Mouse (Mus musculus): Measurements from ENCODE around the gene Plcg1. TPM values are rescaled to one million over a fixed set of nuclear protein-coding genes. Genes with fewer than 3 reads are reported as not detected.

Gene Plcg1
- total RNA-seq (2015; ENCODE audit: low replicate concordance): 0.38 and 1.3 TPM in 2 replicates
- total RNA-seq (2017; ENCODE audit: low replicate concordance): 2.8 and 6.1 TPM in 2 replicates

DNA sequence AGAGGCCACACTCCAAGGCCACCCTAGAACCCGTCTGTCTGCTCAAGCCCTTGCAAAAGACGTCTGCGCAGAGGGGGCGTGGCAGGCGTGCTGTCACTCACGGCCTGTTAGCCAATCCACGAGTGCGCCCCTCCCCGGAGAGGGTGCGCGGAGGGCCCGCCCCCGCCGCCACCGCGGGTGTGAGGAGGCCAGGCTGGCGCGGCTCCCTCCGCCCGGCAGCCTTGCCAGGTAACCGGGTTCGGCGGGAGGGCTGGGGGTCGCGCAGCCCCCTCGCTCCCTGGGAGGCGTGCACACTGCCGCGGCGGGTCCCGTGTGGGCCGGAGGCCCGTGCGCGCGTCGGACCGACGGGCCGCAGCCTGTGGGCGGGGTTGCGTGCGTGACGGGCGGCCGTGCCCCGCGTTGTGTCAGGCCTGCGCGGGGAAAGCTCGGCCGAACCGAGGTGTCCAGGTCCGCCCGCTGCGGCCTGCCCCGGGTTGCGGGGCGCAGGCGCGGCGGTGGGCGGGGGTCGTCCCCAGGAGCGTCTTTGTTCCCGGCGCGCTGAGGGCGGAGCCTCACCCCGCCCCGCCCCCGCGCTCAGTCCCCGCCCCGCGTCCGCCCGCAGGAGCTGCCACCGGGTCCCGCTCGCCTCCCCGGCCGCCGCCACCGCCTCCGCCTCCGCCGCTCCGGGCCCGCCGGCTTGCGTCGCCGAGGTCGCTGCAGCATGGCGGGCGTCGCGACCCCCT, at the start of gene Plcg1:
Gene Plcg1 (plus strand): TSS at position 184 of the 722 bp plus-strand sequence.
- peak; percentile 80 for ATAC-seq (replicated peaks; ENCODE audit: low FRiP score, poor library complexity, severe bottlenecking)

DNA sequence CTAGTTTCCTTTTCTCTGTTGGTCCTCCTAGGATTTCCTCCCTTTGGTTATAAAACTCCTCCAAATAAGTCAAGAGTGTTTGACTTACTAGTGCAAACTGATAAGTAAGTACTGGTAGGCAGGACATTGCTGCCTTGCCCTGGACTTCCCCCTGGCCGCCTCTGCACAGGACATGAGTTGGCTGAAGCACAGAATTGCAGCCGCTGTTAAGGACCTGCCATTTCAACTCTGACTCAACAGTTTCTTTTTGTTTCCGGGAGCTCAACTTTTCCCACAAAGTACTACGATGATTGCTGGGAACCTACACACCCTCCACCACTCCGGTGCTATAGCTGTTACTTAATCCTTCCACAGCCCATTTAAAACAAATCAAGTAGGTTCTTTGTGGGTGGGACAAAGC, 30.8 kb upstream of the Plcg1 start:
- no peak for ATAC-seq (replicated peaks; ENCODE audit: low FRiP score, poor library complexity, severe bottlenecking)

DNA sequence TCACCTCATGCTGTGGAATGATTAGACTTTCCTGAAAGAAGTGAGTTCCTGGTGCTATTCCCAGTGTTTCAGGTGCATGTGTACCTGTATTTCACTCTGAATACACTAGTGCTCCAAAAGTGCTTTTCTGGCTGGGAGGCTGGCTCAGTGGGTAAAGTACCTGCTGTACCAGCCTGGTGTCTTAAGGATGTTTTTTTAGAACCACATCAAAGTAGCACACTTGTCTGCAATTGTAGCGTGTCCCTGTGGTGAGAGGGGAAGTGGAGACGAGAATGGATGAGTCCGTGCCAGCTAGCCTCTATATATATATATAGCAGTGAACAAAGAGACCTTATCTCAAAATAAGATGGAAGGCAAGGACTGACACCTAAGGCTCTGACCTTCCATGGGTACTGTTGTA, 29.5 kb upstream of the Plcg1 start:
- ATAC-seq (replicated peaks; ENCODE audit: low FRiP score, poor library complexity, severe bottlenecking): no peak

DNA sequence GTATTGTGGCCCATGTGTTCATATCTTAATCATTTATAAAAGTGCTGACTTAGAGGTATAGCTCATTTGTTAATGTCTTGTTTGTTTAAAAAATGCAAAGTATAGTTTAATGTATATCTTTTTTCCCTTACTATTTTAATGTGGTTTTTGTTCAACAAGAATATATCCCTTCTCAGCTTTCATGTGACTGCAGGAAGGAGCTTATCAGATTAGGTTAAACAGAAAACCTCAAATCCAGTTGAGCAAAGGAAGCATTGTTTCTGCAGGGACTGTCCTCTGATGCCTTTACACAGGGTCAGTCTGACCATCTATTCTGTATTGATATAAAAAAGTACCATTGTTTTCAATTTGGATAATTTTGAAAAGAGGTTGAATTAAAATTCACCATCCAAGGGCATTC, 28.3 kb upstream of the Plcg1 start:
- no peak for ATAC-seq (replicated peaks; ENCODE audit: low FRiP score, poor library complexity, severe bottlenecking)

DNA sequence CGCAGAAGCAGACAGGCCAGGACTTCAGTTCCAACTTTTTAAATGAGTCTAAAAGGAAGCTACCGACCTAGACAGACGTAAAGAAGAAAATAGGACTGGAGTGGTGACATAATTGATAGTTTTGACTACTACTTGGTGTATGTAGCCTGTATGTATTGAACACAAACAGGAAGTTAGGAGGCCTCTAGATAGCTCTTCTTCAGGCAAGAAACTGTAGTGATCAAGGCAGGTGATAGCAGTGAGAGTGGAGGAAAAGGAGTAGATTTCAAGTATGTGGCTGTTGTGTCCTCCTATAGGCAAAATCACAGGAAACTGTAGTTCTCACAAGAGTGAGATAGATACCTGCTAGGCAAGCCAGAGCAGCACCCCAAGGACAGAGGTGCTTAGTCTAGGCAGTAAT, 23.4 kb upstream of the Plcg1 start:
- ATAC-seq (replicated peaks; ENCODE audit: low FRiP score, poor library complexity, severe bottlenecking): no peak

DNA sequence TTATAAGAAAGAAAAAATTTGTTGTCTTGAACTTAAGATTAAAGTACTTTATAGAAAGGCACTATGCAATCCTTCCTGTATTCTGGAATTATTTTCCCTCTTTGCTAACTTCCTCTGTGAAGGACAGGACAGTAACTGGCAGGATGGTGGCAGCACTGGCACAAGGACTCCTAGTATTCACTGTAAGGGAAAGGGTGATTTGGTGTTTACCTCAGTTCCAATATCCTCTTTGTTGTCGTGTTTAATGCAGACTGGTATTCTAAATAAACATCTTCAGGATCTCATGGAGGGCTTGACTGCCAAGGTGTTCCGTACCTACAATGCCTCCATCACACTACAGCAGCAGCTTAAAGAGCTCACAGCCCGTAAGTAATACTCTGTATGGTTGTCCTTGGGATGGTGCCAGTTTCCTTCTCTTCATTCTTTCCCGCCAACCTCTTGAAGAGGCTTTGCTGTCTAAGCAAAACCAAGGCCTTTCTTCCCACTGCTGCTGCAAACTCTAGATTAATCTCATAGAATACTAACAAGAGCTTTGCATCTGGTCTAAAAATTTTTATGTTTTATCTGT, 15.6 kb upstream of the Plcg1 start:
- ATAC-seq (replicated peaks; ENCODE audit: low FRiP score, poor library complexity, severe bottlenecking): no peak

DNA sequence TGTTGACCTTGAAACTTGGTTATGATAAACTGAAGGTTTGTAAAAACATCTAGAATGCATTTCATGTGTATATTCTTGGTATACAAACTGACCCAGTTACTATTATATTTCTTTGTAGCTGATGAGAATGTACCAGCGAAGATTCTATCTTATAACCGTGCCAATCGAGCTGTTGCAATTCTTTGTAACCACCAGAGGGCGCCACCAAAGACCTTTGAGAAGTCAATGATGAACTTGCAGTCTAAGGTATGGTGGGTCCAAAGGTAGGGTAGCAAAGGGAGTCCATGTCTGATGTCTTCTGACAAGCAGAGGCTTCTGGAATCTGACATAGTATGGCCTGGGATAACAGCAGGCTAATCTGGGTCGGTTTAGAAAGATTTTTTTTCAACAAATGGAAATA, 13.8 kb upstream of the Plcg1 start:
- ATAC-seq (replicated peaks; ENCODE audit: low FRiP score, poor library complexity, severe bottlenecking): peak; percentile 67; the same call in 1 of the 2 replicates

DNA sequence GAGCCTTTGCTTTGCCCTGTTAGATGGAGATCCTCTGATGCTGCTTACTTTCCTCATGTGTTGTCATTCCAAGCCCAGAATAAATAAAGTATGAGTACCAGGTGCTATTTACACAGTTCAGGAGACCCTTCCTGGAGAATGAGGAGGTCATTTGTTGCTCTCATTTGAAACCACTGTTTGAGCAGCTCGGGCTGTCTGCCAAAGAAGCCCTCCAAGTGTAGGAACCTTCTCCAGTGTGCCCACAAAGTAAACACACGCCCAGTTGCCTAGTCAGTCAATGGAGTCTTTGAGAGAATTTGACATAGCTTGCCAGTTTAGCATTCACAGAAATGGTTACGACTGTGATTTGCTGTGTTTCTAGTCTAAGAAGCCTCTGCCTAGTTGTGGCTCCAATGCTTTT, 12.3 kb upstream of the Plcg1 start:
- ATAC-seq (replicated peaks; ENCODE audit: low FRiP score, poor library complexity, severe bottlenecking): no peak

DNA sequence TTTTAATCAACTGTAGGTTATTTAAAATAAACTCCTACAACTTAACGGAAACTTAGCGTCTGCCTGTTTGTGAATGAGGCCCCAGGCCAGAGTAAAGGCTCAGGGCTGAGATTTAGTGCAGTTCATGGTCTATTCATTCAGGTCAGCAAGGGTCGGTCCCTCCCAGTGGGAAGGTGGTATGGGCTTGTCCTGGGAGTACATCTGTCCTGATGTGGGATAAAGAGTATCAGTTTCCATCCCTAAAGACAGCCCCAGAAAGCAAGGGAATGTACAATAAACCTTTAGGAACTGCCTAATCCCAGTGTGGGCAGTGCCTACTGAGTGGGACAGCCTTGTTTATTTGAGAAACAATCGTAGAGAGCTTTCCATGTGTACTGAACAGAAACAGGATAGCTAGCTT, 8.4 kb upstream of the Plcg1 start:
- ATAC-seq (replicated peaks; ENCODE audit: low FRiP score, poor library complexity, severe bottlenecking): no peak

DNA sequence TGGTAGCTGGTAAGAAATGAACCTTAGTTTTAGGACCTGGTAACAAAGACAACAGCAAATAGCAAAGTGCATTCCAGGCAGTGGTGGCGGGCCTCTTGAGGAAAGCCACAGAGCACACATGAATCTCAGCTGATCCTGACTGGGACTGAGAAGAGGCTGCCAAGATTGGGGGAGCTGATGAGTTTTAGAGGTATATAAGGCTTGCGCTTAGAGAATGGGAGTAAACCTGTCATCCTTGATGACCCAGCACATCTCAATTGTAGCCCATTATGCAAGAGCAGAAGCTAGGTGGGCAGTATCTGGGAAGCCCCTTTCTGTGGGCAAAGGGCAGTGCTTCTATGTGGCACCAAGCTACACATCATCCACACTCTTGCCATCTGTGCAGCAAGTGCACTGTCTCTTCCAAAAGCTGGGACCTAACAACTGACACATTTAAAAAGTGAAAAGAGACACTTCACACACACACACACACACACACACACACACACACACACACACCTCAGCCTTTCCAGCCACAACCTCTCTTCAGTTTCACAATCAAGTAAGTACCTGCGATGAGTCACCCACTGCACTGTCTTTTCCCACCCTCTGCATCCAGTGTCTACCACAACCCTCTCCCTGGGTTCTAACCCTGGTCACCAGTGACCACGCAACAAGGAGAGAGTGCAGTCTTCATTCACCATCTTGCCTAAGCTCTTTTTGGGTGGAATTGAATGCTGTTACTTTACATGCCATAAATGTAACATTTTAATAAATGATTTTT, 7.3 kb upstream of the Plcg1 start:
- ATAC-seq (replicated peaks; ENCODE audit: low FRiP score, poor library complexity, severe bottlenecking): 0 out of 2 replicates have a peak, but pooled peaks have one; percentile 35

DNA sequence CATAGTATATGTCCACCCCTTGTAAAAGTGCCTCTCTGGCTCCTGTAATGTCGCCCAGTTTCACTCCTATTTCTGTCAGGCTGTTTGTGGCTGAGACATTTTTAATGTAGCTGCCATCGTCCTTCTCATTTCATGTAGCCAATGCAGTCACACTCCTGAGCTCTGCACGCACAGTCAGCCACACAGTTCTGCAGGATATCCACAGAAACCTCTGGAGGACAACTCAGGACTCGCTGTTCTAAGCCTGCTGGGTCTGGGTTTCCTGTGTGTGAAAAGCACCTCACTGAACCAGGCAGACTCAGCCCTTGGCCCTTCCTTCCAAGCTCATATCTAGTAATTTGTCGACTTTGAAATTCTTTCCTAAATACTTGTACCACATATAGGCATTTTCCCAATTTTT, 6.6 kb upstream of the Plcg1 start:
- ATAC-seq (replicated peaks; ENCODE audit: low FRiP score, poor library complexity, severe bottlenecking): no peak

DNA sequence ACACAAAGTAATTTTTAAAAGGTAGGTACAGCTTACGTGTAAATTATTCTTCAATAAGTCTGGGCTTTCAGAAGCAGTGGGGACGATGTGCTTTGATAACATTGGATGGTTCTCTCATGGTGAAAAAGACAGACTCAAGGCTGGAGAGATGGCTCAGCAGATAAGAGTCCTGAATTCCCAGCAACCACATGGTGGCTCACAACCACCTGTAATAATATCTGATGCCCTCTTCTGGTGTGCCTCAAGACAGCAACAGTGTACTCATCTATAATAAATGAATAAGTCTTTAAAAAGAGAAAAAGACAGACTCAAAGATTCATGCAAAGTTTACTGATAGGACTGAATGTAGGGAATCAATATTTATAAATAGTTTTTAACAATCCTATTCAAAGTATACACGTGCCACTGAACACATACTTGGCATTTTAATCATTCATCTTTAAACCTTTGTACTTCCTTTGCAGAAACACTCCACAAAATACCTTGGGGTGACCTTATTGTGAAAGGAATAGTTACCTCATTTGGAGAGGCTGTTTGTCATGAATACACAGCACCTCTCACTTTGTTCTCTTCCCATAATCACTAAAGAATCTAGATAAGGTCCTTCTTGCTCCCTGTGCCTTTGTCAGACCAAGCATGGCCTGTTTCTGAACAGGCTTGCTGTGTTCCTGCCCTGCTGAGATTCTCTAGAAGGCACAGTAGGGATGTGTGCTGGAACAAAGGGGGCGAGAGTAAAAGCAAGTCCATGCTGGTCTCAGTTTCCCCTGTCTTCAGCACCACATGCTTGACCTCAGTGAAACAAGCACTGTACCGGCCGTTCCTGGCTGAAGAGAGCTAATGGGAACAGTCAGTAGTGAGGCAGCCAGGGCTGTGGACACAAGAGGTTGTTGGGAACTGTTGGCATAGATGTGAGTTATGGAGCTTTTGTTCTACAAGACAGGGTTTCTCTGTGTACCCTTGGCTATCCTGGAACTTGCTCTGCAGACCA, 4.9 kb upstream of the Plcg1 start:
- ATAC-seq (replicated peaks; ENCODE audit: low FRiP score, poor library complexity, severe bottlenecking): no peak

DNA sequence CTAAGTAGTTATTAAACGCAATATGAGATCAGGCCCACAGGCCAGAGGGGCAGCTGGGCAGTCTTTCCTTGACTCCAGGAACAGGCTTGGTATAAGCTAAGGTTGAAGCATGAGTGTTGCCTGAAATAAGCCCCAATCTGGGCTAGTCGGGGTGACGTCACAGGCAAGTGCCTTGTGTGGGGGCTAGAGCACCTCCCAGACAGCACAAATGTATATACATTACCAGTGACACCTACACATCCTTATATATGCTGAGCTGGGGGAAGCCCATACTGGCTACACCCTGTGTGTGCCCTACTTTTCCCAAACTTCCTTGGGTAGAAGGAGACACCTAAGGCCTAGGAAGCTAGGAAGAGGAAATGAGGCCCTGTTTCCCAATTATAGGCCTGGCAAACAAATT, 2.1 kb upstream of the Plcg1 start:
- ATAC-seq (replicated peaks; ENCODE audit: low FRiP score, poor library complexity, severe bottlenecking): no peak

DNA sequence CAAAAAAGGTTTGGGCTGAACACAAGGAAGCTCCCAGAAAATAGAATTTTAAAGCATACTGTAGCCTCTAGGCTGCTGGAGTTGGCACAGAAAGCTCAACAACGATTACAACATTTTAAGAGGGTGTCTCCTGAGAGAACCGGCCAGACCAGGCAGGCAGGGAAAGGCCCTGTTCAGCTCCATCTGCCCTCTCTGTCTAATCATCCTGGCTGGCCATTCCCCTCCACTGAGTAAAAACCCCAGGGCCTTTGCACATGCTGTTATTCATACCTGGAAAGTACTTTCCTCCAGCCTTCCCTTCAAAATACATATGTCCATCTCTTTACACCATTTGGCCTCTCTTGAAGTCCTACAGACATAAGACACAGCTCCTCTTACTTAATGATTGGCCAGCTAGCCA, 1.7 kb upstream of the Plcg1 start:
- ATAC-seq (replicated peaks; ENCODE audit: low FRiP score, poor library complexity, severe bottlenecking): no peak

DNA sequence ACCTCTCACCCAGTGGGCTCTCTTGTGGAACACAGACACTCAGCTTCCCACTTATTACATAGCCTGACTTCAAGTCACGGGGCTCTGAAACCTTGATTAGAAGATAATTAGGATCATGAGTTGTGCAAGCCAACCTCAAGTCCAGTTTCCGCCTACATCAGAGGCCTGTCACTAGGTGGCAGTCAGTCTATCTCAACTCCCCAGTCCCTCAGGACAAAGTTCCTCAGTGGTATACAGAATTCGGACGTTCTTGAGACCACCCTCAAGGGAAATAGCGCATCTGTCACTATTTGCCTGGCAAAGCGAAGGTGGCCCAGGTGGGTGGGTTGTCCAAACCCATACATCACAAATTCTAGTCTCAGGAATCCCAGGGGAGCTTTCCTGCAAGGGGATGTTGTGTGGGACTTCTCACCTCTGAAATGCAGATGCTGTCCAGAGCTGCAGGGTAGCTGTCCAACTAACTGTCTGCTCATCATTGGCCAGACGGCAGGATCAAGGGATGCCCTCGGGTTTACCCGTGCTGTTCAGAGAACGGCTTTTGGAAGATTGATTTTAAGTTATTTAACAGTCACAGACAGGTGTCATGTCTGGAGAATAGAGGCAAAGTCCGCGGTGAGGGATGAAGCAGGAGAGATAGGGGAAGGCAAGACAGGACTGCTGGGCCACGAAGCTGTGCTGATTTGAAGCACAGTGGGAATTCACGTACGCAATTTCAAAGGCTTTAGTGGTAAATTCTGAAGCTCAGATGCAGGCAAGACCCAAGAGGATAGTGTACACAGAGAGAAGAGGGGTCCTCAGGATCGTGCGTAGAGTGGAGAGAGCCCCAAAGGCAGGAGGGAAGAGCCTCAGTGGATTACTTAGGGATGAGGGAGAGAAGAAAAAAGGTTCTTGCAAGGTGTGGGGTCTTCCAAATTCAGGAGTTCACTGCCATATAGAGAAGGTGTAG, 976 bp upstream of the Plcg1 start:
- ATAC-seq (replicated peaks; ENCODE audit: low FRiP score, poor library complexity, severe bottlenecking): no peak

DNA sequence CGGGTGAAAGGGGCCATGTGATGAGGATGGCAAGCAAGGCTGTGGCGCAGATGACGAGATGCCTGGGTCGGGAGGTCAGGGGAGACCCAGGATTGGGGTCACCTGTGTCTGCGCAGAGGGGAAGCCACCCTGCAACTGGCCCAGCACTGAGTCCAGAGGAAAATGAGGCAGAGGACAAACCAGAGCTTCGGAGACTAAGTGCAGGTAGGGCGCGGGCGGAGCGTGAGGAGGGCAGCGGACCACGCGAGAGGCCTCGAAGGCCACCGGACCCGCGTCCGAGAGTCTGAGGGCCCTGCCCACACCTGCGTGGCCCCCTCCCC, 343 bp upstream of the Plcg1 start:
- no peak; the same call in 1 of the 2 replicates for ATAC-seq (replicated peaks; ENCODE audit: low FRiP score, poor library complexity, severe bottlenecking)

DNA sequence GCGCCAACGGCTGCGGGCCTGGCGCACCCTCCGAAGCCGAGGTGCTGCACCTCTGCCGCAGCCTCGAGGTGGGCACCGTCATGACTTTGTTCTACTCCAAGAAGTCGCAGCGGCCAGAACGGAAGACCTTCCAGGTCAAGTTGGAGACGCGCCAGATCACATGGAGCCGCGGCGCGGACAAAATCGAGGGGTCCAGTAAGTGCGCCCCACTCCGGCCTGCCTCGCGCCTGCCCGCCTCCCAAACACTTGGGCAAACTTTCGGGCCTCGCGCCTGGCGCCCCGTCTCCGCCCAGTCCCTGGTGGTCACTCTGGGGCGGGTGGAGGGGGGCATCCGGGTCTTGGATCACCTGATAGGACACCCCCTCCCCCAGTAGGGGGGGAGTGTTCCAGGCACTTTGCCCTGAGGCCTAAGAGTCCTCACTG, 750 bp downstream of the Plcg1 start:
- no peak for ATAC-seq (replicated peaks; ENCODE audit: low FRiP score, poor library complexity, severe bottlenecking)

DNA sequence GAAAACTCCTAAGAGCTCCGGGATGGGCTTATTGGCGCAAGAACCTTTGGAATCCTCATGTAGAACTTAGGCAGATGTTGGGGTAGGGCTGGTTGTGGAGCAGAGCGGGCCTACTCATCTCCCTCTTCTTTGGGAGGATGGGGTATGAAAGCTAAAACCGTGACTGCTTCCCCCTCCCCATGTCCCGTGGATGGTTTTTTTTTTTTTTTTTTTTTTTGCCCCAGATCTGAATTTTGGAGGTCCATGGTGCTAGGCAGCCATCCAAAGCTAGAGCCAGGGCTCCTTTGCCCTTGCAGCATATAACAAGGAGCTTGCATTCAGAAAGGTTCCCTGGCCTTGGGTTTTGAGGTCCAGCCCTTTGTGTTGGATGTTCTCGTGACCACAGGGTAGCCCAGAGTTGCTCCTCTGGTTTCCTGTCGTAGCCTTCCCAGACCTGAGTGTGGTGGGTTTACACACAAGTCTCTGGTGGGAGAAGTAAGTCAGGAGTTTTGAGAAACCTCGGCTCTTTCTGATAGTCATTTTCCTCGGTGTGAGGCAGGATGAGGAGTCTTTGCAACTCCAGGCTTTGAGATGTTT, 1.4 kb downstream of the Plcg1 start:
- no peak for ATAC-seq (replicated peaks; ENCODE audit: low FRiP score, poor library complexity, severe bottlenecking)

DNA sequence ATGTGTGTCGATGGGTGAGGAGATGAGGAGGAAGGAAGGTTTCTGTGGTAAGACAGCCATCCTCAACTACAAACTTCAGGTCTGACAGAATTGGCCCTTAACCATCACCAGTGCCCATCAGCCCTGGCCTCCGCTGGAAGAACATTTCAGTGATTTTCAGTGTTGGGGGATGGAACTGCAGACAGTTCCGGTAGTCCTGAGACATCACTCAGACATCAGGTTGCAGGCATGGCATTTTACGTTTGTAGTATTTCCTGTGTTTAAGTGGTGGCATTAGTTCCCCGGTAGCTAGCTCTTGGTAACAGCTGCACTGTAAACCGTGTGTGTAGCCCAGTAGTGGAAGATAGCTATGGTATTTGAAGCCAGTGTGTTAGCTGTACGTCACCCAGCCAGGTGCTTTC, 2.0 kb downstream of the Plcg1 start:
- no peak for ATAC-seq (replicated peaks; ENCODE audit: low FRiP score, poor library complexity, severe bottlenecking)
